Mouse (Mus musculus) limb, embryonic 14.5 days (tissue): ENCODE measurements at regions not wholly inside any gene's neighbourhood (a gene's known extent, or its start where the extent isn't known, plus 50 kb on each side); places are given as distances from the start of the nearest gene placed in this dataset.

ENCODE experiments used
- ATAC-seq: fragments of 200-750 bp; cut with Nextera tagmentation; 2 replicates; pipeline ENCODE4 v1.8.0; 2017; ENCODE audit warnings: low read depth, moderate number of reproducible peaks, moderate TSS enrichment; ENCODE audit not compliant: low FRiP score
- DNase-seq: peaks from one replicate; pipeline ENCODE4 v3.0.0-alpha.2; 2015; ENCODE audit warnings: low spot score
- H3K27ac ChIP-seq: fragments of 300-500 bp; sonication (generic); replicated peaks from 2 replicates; pipeline ENCODE4 v1.5.1; 2014; ENCODE audit warnings: low read depth, mild to moderate bottlenecking, low read length, moderate library complexity, mixed read lengths
- H3K27me3 ChIP-seq: fragments of 300-500 bp; sonication (generic); 2 replicates; pipeline ENCODE4 v1.6.1; 2014; ENCODE audit warnings: low read length, mixed read lengths; ENCODE audit not compliant: control insufficient read depth, insufficient read depth
- H3K36me3 ChIP-seq: fragments of 300-500 bp; sonication (generic); 2 replicates; pipeline ENCODE4 v1.6.1; 2014; ENCODE audit warnings: mild to moderate bottlenecking, low read length, moderate library complexity, mixed read lengths; ENCODE audit not compliant: control insufficient read depth, insufficient read depth
- H3K4me1 ChIP-seq: fragments of 300-500 bp; sonication (generic); 2 replicates; pipeline ENCODE4 v1.6.1; 2014; ENCODE audit warnings: antibody characterized with exemption, low read length, mixed read lengths; ENCODE audit not compliant: control insufficient read depth, insufficient read depth
- H3K4me2 ChIP-seq: fragments of 300-500 bp; sonication (generic); replicated peaks from 2 replicates; pipeline ENCODE4 v1.6.1; 2014; ENCODE audit warnings: low read depth, mild to moderate bottlenecking, low read length, moderate library complexity; ENCODE audit not compliant: severe bottlenecking
- H3K4me3 ChIP-seq: fragments of 300-500 bp; sonication (generic); replicated peaks from 2 replicates; pipeline ENCODE4 v1.5.1; 2014; ENCODE audit warnings: low read length
- H3K9ac ChIP-seq: fragments of 300-500 bp; sonication (generic); 2 replicates; pipeline ENCODE4 v1.6.1; 2014; ENCODE audit warnings: mild to moderate bottlenecking, low read depth, low read length, moderate library complexity; ENCODE audit not compliant: severe bottlenecking
- H3K9me3 ChIP-seq: fragments of 300-500 bp; sonication (generic); 2 replicates; pipeline ENCODE4 v1.6.1; 2016; ENCODE audit warnings: low read length; ENCODE audit not compliant: control insufficient read depth
- POLR2A ChIP-seq: fragments of 200-500 bp; IDR thresholded peaks from 2 replicates; pipeline ENCODE4 v1.8.0; 2012; ENCODE audit warnings: inconsistent platforms, mild to moderate bottlenecking, moderate library complexity, borderline replicate concordance; ENCODE audit not compliant: insufficient read depth, insufficient read length; ENCODE audit errors: extremely low read depth
- WGBS: fragments of 180-500 bp; shearing (Covaris S2); extraction: QIAGEN DNeasy Blood & Tissue Kit; methylation state at CpG from one replicate; pipeline ENCODE4 v1.1.7; 2014; 5-methylcytosine and 5-hydroxymethylcytosine counted together

DNA sequence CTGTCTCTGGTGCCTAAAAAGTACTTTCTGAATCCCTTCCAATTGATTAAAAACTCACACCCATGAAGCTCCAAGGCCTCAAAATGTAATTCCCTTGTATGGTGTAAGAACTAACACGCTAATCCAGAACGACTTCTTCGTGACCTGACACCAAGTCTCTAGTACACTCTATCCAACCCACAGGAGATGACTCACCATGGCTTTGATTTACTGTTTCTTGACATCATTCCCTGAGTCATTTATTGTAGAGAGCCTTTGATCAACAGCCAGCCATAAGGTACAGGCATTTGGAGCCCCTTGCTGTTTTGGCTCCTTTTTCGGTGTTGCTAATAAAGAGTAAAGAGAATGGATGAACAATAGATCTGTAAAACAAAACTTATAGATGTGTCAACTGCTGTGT, 159.7 kb upstream of the Npy2r start:
- H3K4me3 ChIP-seq = no peak overlapping the region
- no peaks in the 10 kb centered on the region for H3K36me3 ChIP-seq
- peak; percentile 47 for DNase-seq
- H3K4me1 ChIP-seq = no peaks in the 10 kb centered on the region
- no peaks in the 10 kb centered on the region for H3K9me3 ChIP-seq
- WGBS = 66% methylated on average over 4 of the region's 4 CpGs
- H3K27me3 ChIP-seq = no peaks in the 10 kb centered on the region
- peak; percentile 19; the same call in 1 of the 2 replicates for ATAC-seq
- no peak for TF ChIP-seq POLR2A
- H3K9ac ChIP-seq = no peak overlapping the region
- H3K27ac ChIP-seq = no peak overlapping the region
- no peak overlapping the region for H3K4me2 ChIP-seq

DNA sequence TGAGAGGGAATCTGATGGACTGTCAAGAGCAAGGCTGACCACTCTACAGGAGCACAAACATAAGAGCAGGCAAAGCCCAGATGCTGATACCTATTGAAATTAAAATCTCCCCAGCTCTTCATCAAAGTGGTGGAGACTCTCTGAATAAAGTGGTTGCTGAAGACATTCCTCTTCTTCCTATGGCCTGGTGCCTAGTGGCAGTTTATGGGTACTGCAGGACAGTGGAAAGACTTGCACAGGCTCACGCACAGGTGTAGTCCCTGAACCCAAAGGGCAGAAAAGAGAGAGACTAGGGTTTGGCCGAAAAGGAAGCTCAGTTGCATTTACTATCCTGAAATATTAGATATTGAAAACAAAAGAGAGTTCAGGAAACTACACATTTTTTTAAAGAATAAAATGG, 144.2 kb upstream of the Npy2r start:
- TF ChIP-seq POLR2A = no peak
- Histone ChIP-seq H3K36me3 (no peaks in the 10 kb centered on the region), H3K4me3 (no peak overlapping the region), H3K27me3 (no peaks in the 10 kb centered on the region), H3K4me1 (no peaks in the 10 kb centered on the region), H3K4me2 (no peak overlapping the region), H3K27ac (no peak overlapping the region), H3K9ac (no peak overlapping the region), H3K9me3 (no peaks in the 10 kb centered on the region)
- DNase-seq (no peak), ATAC-seq (no peak)
- WGBS = 88% methylated on average over 2 of the region's 2 CpGs

DNA sequence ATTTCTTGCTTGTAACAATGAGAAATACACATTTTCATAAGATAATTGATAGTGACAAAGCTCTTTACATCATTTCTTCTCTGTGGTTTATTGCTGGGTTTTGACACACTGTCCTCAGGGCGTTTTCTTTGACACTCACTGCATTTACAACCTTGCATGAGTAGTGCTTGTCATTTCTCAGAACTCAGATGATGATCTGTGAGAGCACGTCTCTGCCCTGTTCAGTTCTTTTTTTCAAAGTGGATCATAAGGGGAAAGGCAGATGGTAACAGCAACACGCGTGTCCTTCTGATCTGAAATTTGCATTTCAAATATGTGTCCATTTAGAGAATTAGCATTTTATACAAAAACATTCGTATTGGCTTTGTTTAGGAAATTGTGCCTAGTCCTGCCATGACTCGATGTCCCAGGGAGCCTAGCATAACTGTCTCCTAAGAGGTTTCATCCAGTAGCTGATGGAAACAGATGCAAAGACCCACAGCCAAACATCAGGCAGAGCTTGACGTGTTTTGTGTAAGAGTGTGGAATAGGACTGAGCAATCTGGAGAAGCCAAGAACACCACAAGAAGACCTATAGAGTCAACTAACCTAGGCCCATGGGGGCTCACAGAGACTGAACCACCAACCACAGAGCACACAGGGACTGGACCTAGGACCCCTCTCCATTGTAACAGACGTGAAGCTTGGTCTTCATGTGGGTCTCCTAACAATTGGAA, 108.4 kb upstream of the Npy2r start:
- Histone ChIP-seq H3K9me3 (no peaks in the 10 kb centered on the region), H3K9ac (no peak overlapping the region), H3K4me2 (no peak overlapping the region), H3K36me3 (no peaks in the 10 kb centered on the region), H3K27ac (no peak overlapping the region), H3K4me3 (no peak overlapping the region), H3K4me1 (no peaks in the 10 kb centered on the region), H3K27me3 (no peaks in the 10 kb centered on the region)
- TF ChIP-seq POLR2A = no peak
- WGBS = 77% methylated on average over 8 of the region's 8 CpGs
- DNase-seq (no peak), ATAC-seq (no peak)

DNA sequence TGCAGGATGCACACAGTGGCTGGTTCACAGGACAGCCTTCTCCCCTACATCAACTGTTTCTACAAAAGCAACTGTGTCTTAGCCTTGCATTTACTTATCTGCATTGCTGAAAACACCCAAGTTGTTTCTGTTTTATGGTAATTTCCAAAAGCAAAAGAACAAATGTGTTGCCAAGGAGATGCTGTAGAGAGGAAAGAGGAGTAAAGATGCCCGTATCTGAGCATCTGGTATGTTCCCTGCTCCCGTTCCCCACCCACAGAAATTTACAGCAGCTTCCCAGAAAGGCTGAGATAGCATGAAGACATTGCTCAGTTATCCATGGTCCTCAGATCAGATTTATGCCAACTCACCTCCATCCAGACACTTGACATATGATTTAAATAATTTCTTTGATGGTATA, 104.5 kb upstream of the Npy2r start:
- Histone ChIP-seq H3K4me2 (no peak overlapping the region), H3K4me1 (no peaks in the 10 kb centered on the region), H3K4me3 (no peak overlapping the region), H3K27ac (no peak overlapping the region), H3K9ac (no peak overlapping the region), H3K36me3 (no peaks in the 10 kb centered on the region), H3K27me3 (no peaks in the 10 kb centered on the region), H3K9me3 (no peaks in the 10 kb centered on the region)
- WGBS = 80% methylated on average over 2 of the region's 2 CpGs
- no peak for TF ChIP-seq POLR2A
- ATAC-seq (no peak), DNase-seq (no peak)

DNA sequence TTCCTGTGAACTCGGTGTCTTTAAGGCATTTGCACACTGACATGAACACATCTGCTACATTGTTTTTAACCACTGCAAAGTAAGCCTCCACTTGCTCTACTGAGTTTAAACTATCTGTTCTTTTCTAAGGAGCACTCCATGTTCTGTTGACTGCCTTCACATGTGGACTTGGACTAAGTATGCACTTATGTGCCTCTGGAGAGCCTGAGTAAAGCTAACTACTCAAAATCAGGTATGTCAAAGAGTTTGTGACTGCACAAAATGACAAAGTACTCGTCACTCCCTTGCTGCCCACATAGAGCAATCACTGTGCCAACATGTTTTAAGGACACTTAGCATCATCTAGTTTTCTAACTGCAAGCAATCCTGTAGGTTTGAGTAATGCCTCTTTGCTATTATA, 92.2 kb upstream of the Npy2r start:
- ATAC-seq (no peak), DNase-seq (no peak)
- H3K27me3 ChIP-seq = no peaks in the 10 kb centered on the region
- 86% methylated on average over 2 of the region's 2 CpGs for WGBS
- no peak overlapping the region for H3K9ac ChIP-seq
- H3K36me3 ChIP-seq = no peaks in the 10 kb centered on the region
- H3K4me1 ChIP-seq = no peaks in the 10 kb centered on the region
- no peak overlapping the region for H3K27ac ChIP-seq
- TF ChIP-seq POLR2A = no peak
- H3K4me3 ChIP-seq = no peak overlapping the region
- H3K4me2 ChIP-seq = no peak overlapping the region
- H3K9me3 ChIP-seq = no peaks in the 10 kb centered on the region
